Mouse (Mus musculus) lung, embryonic 15.5 days (tissue): ENCODE measurements at regions not wholly inside any gene's neighbourhood (a gene's known extent, or its start where the extent isn't known, plus 50 kb on each side); places are given as distances from the start of the nearest gene placed in this dataset.

ENCODE experiments used
- ATAC-seq: fragments of 200-750 bp; cut with Nextera tagmentation; 2 replicates; pipeline ENCODE4 v1.8.0; 2017; ENCODE audit warnings: moderate number of reproducible peaks, borderline replicate concordance; ENCODE audit not compliant: low FRiP score, low TSS enrichment; ENCODE audit errors: extremely low read depth
- H3K27ac ChIP-seq: fragments of 300-500 bp; sonication (generic); 2 replicates; pipeline ENCODE4 v1.5.1; 2015; ENCODE audit warnings: moderate library complexity, mild to moderate bottlenecking, inconsistent platforms
- H3K27me3 ChIP-seq: fragments of 300-500 bp; sonication (generic); 2 replicates; pipeline ENCODE4 v1.6.1; 2015; ENCODE audit warnings: inconsistent platforms
- H3K36me3 ChIP-seq: fragments of 300-500 bp; sonication (generic); 2 replicates; pipeline ENCODE4 v1.6.1; 2015; ENCODE audit warnings: inconsistent platforms
- H3K4me1 ChIP-seq: fragments of 300-500 bp; sonication (generic); 2 replicates; pipeline ENCODE4 v1.6.1; 2015; ENCODE audit warnings: inconsistent platforms
- H3K4me2 ChIP-seq: fragments of 300-500 bp; sonication (generic); 2 replicates; pipeline ENCODE4 v1.6.1; 2015; ENCODE audit warnings: inconsistent platforms, mild to moderate bottlenecking, moderate library complexity
- H3K4me3 ChIP-seq: fragments of 300-500 bp; sonication (generic); 2 replicates; pipeline ENCODE4 v1.5.1; 2015; ENCODE audit warnings: mild to moderate bottlenecking, inconsistent platforms
- H3K9ac ChIP-seq: fragments of 300-500 bp; sonication (generic); 2 replicates; pipeline ENCODE4 v1.6.1; 2015; ENCODE audit warnings: inconsistent platforms
- H3K9me3 ChIP-seq: fragments of 300-500 bp; sonication (generic); 2 replicates; pipeline ENCODE4 v1.6.1; 2016; ENCODE audit warnings: inconsistent platforms
- WGBS: fragments of 180-500 bp; shearing (Covaris S2); methylation state at CpG from one replicate; pipeline ENCODE4 v1.1.7; 2015; 5-methylcytosine and 5-hydroxymethylcytosine counted together

GRCm38 (mm10) chr19:54555351-54555750 is 511.4 kb downstream of the Adra2a start:
- no peak for ATAC-seq
- Histone ChIP-seq H3K36me3 (no peaks in the 10 kb centered on the region), H3K9me3 (no peaks in the 10 kb centered on the region), H3K27ac (no peak overlapping the region), H3K4me3 (no peak overlapping the region), H3K4me2 (no peak overlapping the region), H3K27me3 (no peaks in the 10 kb centered on the region), H3K4me1 (no peaks in the 10 kb centered on the region), H3K9ac (no peak overlapping the region)
- WGBS = 80% methylated on average over 3 of the region's 3 CpGs

- Histone ChIP-seq H3K36me3 (no peaks in the 10 kb centered on the region), H3K27ac (no peak overlapping the region), H3K4me3 (no peak overlapping the region), H3K4me2 (no peak overlapping the region), H3K27me3 (no peaks in the 10 kb centered on the region; the same call in 1 of the 2 replicates), H3K9ac (no peak overlapping the region), H3K9me3 (no peaks in the 10 kb centered on the region), H3K4me1 (no peaks in the 10 kb centered on the region)
- ATAC-seq = no peak
- 82% methylated on average over 3 of the region's 3 CpGs for WGBS
Observed at GRCm38 (mm10) chr19:54557984-54558383, 514.0 kb downstream of the Adra2a start.

GRCm38 (mm10) chr19:54583574-54583973 is 539.6 kb downstream of the Adra2a start:
- Histone ChIP-seq H3K9me3 (no peaks in the 10 kb centered on the region), H3K27ac (no peak overlapping the region), H3K4me3 (no peak overlapping the region), H3K36me3 (no peaks in the 10 kb centered on the region), H3K4me1 (no peaks in the 10 kb centered on the region), H3K9ac (no peak overlapping the region), H3K4me2 (no peak overlapping the region), H3K27me3 (no peaks in the 10 kb centered on the region)
- 91% methylated on average over 2 of the region's 2 CpGs for WGBS
- no peak for ATAC-seq

GRCm38 (mm10) chr19:54584687-54585237 is 540.8 kb downstream of the Adra2a start:
- H3K9ac ChIP-seq = no peak overlapping the region
- no peaks in the 10 kb centered on the region for H3K27me3 ChIP-seq
- H3K27ac ChIP-seq = no peak overlapping the region
- no peak overlapping the region for H3K4me2 ChIP-seq
- H3K4me1 ChIP-seq = no peaks in the 10 kb centered on the region
- WGBS = 72% methylated on average over 3 of the region's 3 CpGs
- ATAC-seq = no peak
- H3K36me3 ChIP-seq = no peaks in the 10 kb centered on the region
- no peaks in the 10 kb centered on the region for H3K9me3 ChIP-seq
- H3K4me3 ChIP-seq = no peak overlapping the region

- Histone ChIP-seq H3K4me1 (no peaks in the 10 kb centered on the region), H3K4me2 (no peak overlapping the region), H3K27me3 (no peaks in the 10 kb centered on the region), H3K27ac (no peak overlapping the region), H3K9ac (no peak overlapping the region), H3K36me3 (no peaks in the 10 kb centered on the region), H3K9me3 (no peaks in the 10 kb centered on the region), H3K4me3 (no peak overlapping the region)
- 45% methylated on average over 1 of the region's 1 CpGs for WGBS
- no peak for ATAC-seq
Observed at GRCm38 (mm10) chr19:54585326-54585725, 541.4 kb downstream of the Adra2a start.

- Histone ChIP-seq H3K9ac (no peak overlapping the region), H3K4me2 (no peak overlapping the region), H3K4me1 (no peaks in the 10 kb centered on the region), H3K36me3 (no peaks in the 10 kb centered on the region), H3K27ac (no peak overlapping the region), H3K27me3 (no peaks in the 10 kb centered on the region), H3K9me3 (no peaks in the 10 kb centered on the region), H3K4me3 (no peak overlapping the region)
- WGBS = 71% methylated on average over 6 of the region's 6 CpGs
- no peak for ATAC-seq
Observed at GRCm38 (mm10) chr19:54603345-54603744, 523.7 kb downstream of the Gpam start.

- no peak overlapping the region for H3K4me2 ChIP-seq
- H3K27ac ChIP-seq = no peak overlapping the region
- no peaks in the 10 kb centered on the region for H3K27me3 ChIP-seq
- no peak overlapping the region for H3K9ac ChIP-seq
- 63% methylated on average over 1 of the region's 1 CpGs for WGBS
- H3K36me3 ChIP-seq = no peaks in the 10 kb centered on the region
- no peaks in the 10 kb centered on the region for H3K4me1 ChIP-seq
- no peak overlapping the region for H3K4me3 ChIP-seq
- no peak for ATAC-seq
- no peaks in the 10 kb centered on the region for H3K9me3 ChIP-seq
Observed at GRCm38 (mm10) chr19:54605346-54605745, 521.7 kb downstream of the Gpam start.

GRCm38 (mm10) chr19:54616924-54617323 is 510.1 kb downstream of the Gpam start:
- Histone ChIP-seq H3K9me3 (no peaks in the 10 kb centered on the region), H3K4me1 (no peaks in the 10 kb centered on the region), H3K9ac (no peak overlapping the region), H3K36me3 (no peaks in the 10 kb centered on the region), H3K27ac (no peak overlapping the region), H3K27me3 (no peaks in the 10 kb centered on the region), H3K4me3 (no peak overlapping the region), H3K4me2 (no peak overlapping the region)
- no peak for ATAC-seq
- 28% methylated on average over 4 of the region's 4 CpGs for WGBS
